Comparison of ENCODE assay signal across 20 mouse cellular contexts in genomic region chr3:139162146-139162545, GRCm38 (mm10). TPM values are rescaled to one million over a fixed set of nuclear protein-coding genes. Genes with fewer than 3 reads are reported as not detected.
A peak's percentile ranks its signal among the peaks of the same experiment; 100 is the strongest.
DNase-seq lines count a peak whose midpoint lies in the region; ATAC-seq and TF ChIP-seq lines count a peak whose summit lies in the region.
"Had no signal": no experiment of that assay in that cellular context is flagged by ENCODE, and none has a peak within 500 bp of the region (broad histone marks: within the 10 kb centered on the region; RNA-seq: fewer than 3 reads in every experiment).

No protein-coding gene starts in this region.

- no peaks in the 10 kb centered on the region for H3K36me3 ChIP-seq in hindbrain, embryonic 10.5 days
- no peaks in the 10 kb centered on the region for H3K36me3 ChIP-seq in hindbrain, postnatal 0 days (ENCODE audit: insufficient read depth, low read length)
- H3K36me3 ChIP-seq: liver, embryonic 15.5 days; midbrain, embryonic 13.5 days had no signal

- H3K4me3 ChIP-seq in hindbrain, embryonic 10.5 days, result no peak overlapping the region
- no peak overlapping the region for H3K4me3 ChIP-seq in hindbrain, postnatal 0 days (ENCODE audit: low read length)
- H3K4me3 ChIP-seq: erythroblast, embryonic 14.5 days; liver, embryonic 15.5 days; midbrain, embryonic 13.5 days had no signal

- TF ChIP-seq CTCF in hindbrain, postnatal 0 days (IDR thresholded peaks at IDR 0.05; ENCODE audit: low read depth), result no peak

- no peaks in the 10 kb centered on the region for H3K9me3 ChIP-seq in hindbrain, embryonic 10.5 days
- no peaks in the 10 kb centered on the region for H3K9me3 ChIP-seq in hindbrain, postnatal 0 days (ENCODE audit: low read length)
- H3K9me3 ChIP-seq: liver, embryonic 15.5 days; midbrain, embryonic 13.5 days had no signal

- H3K9ac ChIP-seq in hindbrain, postnatal 0 days (replicated peaks; ENCODE audit: low read length), result no peak overlapping the region
- H3K9ac ChIP-seq: hindbrain, embryonic 14.5 days; liver, embryonic 15.5 days; midbrain, embryonic 13.5 days had no signal

- no peak overlapping the region for H3K27ac ChIP-seq in hindbrain, embryonic 10.5 days
- H3K27ac ChIP-seq in hindbrain, postnatal 0 days, result no peak overlapping the region
- H3K27ac ChIP-seq: hindbrain, embryonic 14.5 days; liver, embryonic 15.5 days; midbrain, embryonic 13.5 days had no signal

- 0 out of 2 replicates have a peak, but pooled peaks cover 4% of the 10 kb centered on the region for H3K4me1 ChIP-seq in hindbrain, embryonic 10.5 days (replicated peaks)
- no peaks in the 10 kb centered on the region for H3K4me1 ChIP-seq in hindbrain, postnatal 0 days (ENCODE audit: insufficient read depth, low read length)
- H3K4me1 ChIP-seq: liver, embryonic 15.5 days; midbrain, embryonic 13.5 days had no signal

- peak; percentile 28 for DNase-seq in embryo, embryonic 10 days (ENCODE audit: low spot score)
- no peak for DNase-seq in embryo, embryonic 9.5 days (ENCODE audit: extremely low spot score)
- DNase-seq in hindbrain, embryonic 10.5 days (ENCODE audit: low spot score), result peak; percentile 5
- DNase-seq in hindbrain, postnatal 0 days (ENCODE audit: low spot score), result no peak
- peak; percentile 6 for DNase-seq in embryo, embryonic 10.5 days (ENCODE audit: low spot score)
- DNase-seq in lung, postnatal 4 days, result peak; percentile 25 to 44
- no peak for DNase-seq in testis, postnatal 10 days (ENCODE audit: low spot score)
- DNase-seq in kidney, postnatal 25 days, result no peak
- DNase-seq: adrenal gland, adult 2 months; cerebellum, postnatal 36 days; kidney, adult 18-20 months; kidney, postnatal 36 days; left cerebral cortex, postnatal 4 days had no signal

- no peak overlapping the region for H3K4me2 ChIP-seq in hindbrain, postnatal 0 days (ENCODE audit: low read depth, low read length)
- H3K4me2 ChIP-seq: heart, embryonic 11.5 days; hindbrain, embryonic 14.5 days; liver, embryonic 15.5 days; midbrain, embryonic 13.5 days had no signal

- 54% methylated on average over 2 of the region's 2 CpGs for WGBS in hindbrain, embryonic 10.5 days
- WGBS in hindbrain, postnatal 0 days, result 60% methylated on average over 2 of the region's 2 CpGs

- ATAC-seq in hindbrain, postnatal 0 days, result no peak
- ATAC-seq: midbrain, embryonic 13.5 days had no signal

- no peaks in the 10 kb centered on the region for H3K27me3 ChIP-seq in hindbrain, embryonic 10.5 days (ENCODE audit: insufficient read depth, poor library complexity, severe bottlenecking)
- H3K27me3 ChIP-seq in hindbrain, postnatal 0 days (ENCODE audit: insufficient read depth, low read length), result no peaks in the 10 kb centered on the region
- H3K27me3 ChIP-seq: liver, embryonic 15.5 days; midbrain, embryonic 13.5 days had no signal

RNA-seq across cellular contexts. Expression of gene Stpg2, which starts 43.3 kb away (rescaled TPM):
- not detected in 2 replicates for polyA plus RNA-seq in hindbrain, embryonic 10.5 days (2016; fragmentation: Nextera tagmentation; extraction: Ambion mirVana)
- not detected in 2 replicates for total RNA-seq in hindbrain, postnatal 0 days (2014; rRNA removed)
- 0.06 and 0.14 TPM in 2 replicates for polyA plus RNA-seq in hindbrain, postnatal 0 days (2015; fragmentation: Nextera tagmentation; extraction: Ambion mirVana)
- total RNA-seq: adrenal gland, adult 2 months; gastrocnemius, adult 8-10 months; left cerebral cortex, postnatal 4 days had no signal
- polyA plus RNA-seq: adrenal gland, adult 2 months; erythroblast, embryonic 14.5 days; heart, embryonic 11.5 days; hindbrain, embryonic 14.5 days; liver, embryonic 15.5 days; thymus, postnatal 0 days had no signal

Comparison
In these comparisons a context has a peak if more than half of its experiments do, and no peak if none do; other contexts are left out.
1. DNase-seq: peak in embryo, embryonic 10 days (single experiment), hindbrain, embryonic 10.5 days (single experiment), embryo, embryonic 10.5 days (single experiment) and lung, postnatal 4 days (2 of 2); none in embryo, embryonic 9.5 days (single experiment), hindbrain, postnatal 0 days (single experiment), testis, postnatal 10 days (single experiment) and kidney, postnatal 25 days (0 of 2).